Mouse (Mus musculus) liver, postnatal 0 days (tissue): ENCODE data around the gene Lrch1. TPM values are rescaled to one million over a fixed set of nuclear protein-coding genes. Genes with fewer than 3 reads are reported as not detected.

ENCODE experiments used
- ATAC-seq: fragments of 200-750 bp; cut with Nextera tagmentation; 2 replicates; pipeline ENCODE4 v1.8.0; 2017; ENCODE audit warnings: mild to moderate bottlenecking, moderate library complexity
- DNase-seq: peaks from one replicate; pipeline ENCODE4 v3.0.0-alpha.2; 2016
- H3K27ac ChIP-seq: fragments of 300-500 bp; sonication (generic); 2 replicates; pipeline ENCODE4 v1.5.1; 2014; ENCODE audit warnings: antibody characterized with exemption, moderate library complexity, mild to moderate bottlenecking, low read depth
- H3K27me3 ChIP-seq: fragments of 300-500 bp; sonication (generic); 2 replicates; pipeline ENCODE4 v1.6.1; 2014; ENCODE audit warnings: low read length, control low read depth, mixed read lengths; ENCODE audit not compliant: insufficient read depth
- H3K36me3 ChIP-seq: fragments of 300-500 bp; sonication (generic); replicated peaks from 2 replicates; pipeline ENCODE4 v1.6.1; 2014; ENCODE audit warnings: mild to moderate bottlenecking, control low read depth, low read length, moderate library complexity, mixed read lengths; ENCODE audit not compliant: insufficient read depth
- H3K4me1 ChIP-seq: fragments of 300-500 bp; sonication (generic); 2 replicates; pipeline ENCODE4 v1.6.1; 2014; ENCODE audit warnings: antibody characterized with exemption, mild to moderate bottlenecking, control low read depth; ENCODE audit not compliant: insufficient read depth
- H3K4me2 ChIP-seq: fragments of 300-500 bp; sonication (generic); 2 replicates; pipeline ENCODE4 v1.6.1; 2014; ENCODE audit warnings: low read depth, mild to moderate bottlenecking, low read length, moderate library complexity, mixed read lengths
- H3K4me3 ChIP-seq: fragments of 300-500 bp; sonication (generic); 2 replicates; pipeline ENCODE4 v1.5.1; 2014; ENCODE audit warnings: low read depth, low read length
- H3K9ac ChIP-seq: fragments of 300-500 bp; sonication (generic); replicated peaks from 2 replicates; pipeline ENCODE4 v1.6.1; 2014; ENCODE audit warnings: mild to moderate bottlenecking, moderate library complexity
- H3K9me3 ChIP-seq: fragments of 300-500 bp; sonication (generic); 2 replicates; pipeline ENCODE4 v1.6.1; 2016; ENCODE audit warnings: mild to moderate bottlenecking, control low read depth, low read length, mixed read lengths
- CTCF ChIP-seq: sonication (generic); IDR thresholded peaks from 2 replicates; pipeline ENCODE4 v1.5.1; 2016; ENCODE audit warnings: antibody characterized with exemption, low read depth
- EP300 ChIP-seq: IDR thresholded peaks from 2 replicates; pipeline ENCODE4 v1.6.1; 2016; ENCODE audit warnings: antibody characterized with exemption, low read depth, mild to moderate bottlenecking
- WGBS: fragments of 180-500 bp; shearing (Covaris S2); extraction: QIAGEN DNeasy Blood & Tissue Kit; methylation state at CpG from one replicate; pipeline ENCODE4 v1.1.7; 2014; ENCODE audit not compliant: insufficient replicate concordance; 5-methylcytosine and 5-hydroxymethylcytosine counted together
- polyA plus RNA-seq: library from polyadenylated mRNA; unstranded; fragments of >200 nt; fragmentation: Nextera tagmentation; extraction: Ambion mirVana; gene quantifications from 2 replicates; pipeline ENCODE4 v1.2.1, GENCODE M21; 2015

Lrch1 gene
- polyA plus RNA-seq, 1 experiment from 2014 or later, result 3.6 TPM

DNA sequence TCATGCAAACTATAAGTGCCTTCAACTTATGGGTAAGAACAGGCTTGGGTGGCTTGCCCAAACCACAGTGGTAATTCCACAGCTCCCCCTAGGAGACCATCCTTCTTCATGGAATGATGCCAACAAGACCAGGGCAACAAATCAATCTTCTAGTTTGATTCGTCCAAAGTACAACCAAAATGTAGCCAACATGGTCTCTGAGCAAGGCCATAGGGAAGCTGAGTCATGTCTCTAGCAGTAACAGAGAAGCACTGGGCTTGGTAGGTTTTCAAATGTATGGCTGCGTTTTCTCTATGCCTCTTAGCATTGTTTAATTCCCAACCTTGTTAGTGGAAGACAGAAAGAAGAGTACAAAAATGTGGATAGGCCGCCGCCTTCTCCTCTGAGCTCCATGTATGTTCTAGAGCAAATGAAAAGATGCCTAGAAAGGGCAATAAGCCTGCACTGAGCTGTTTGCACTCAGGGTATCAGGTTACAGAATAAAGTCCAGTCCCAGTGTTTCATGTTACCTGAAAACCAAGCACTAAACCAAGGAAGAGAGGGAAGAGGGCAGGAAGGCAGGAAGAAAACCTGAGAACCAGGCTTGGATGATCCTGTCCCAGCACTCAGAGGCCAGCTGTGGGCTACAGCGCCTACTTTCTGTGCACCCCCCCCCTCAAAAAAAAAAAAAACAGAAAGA, 82.7 kb downstream of the Lrch1 start:
- Histone ChIP-seq H3K4me2 (peak overlapping the region; percentile 22; the same call in 1 of the 2 replicates), H3K4me3 (no peak overlapping the region), H3K27me3 (no peaks in the 10 kb centered on the region), H3K9me3 (no peaks in the 10 kb centered on the region), H3K36me3 (no peaks in the 10 kb centered on the region), H3K27ac (peak overlapping the region; percentile 76), H3K9ac (no peak overlapping the region), H3K4me1 (peaks cover 38% of the 10 kb centered on the region)
- TF ChIP-seq EP300 (no peak), CTCF (no peak)
- ATAC-seq (peak; percentile 52), DNase-seq (no peak)
- WGBS, result 71% methylated on average over 5 of the region's 5 CpGs

DNA sequence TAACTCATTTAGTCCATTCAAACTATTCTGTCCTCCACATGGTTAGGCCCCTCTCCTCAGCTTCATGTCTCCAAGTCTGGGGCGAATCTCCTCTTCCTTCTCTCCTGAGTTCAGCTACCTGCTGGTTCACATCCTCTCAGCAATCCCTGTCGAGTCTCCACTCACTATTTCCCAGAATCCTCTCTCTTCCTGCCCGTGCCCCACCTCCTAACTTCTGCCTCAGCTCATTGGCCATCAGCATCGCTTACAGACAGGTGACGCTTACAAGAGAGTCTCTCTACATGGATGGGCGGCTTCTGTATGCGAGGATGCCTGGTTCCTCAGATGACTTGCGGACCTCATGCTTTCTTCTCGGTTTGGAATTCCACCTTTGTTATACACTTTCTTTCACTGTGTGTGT, 86.2 kb downstream of the Lrch1 start:
- TF ChIP-seq EP300 (no peak), CTCF (no peak)
- no peaks in the 10 kb centered on the region for H3K27me3 ChIP-seq
- ATAC-seq (no peak), DNase-seq (no peak)
- H3K9me3 ChIP-seq, result no peaks in the 10 kb centered on the region
- no peak overlapping the region for H3K9ac ChIP-seq
- no peak overlapping the region for H3K27ac ChIP-seq
- no peak overlapping the region for H3K4me3 ChIP-seq
- 81% methylated on average over 9 of the region's 9 CpGs for WGBS
- H3K4me1 ChIP-seq, result peaks cover 12% of the 10 kb centered on the region
- no peak overlapping the region for H3K4me2 ChIP-seq
- peaks cover 7% of the 10 kb centered on the region for H3K36me3 ChIP-seq

DNA sequence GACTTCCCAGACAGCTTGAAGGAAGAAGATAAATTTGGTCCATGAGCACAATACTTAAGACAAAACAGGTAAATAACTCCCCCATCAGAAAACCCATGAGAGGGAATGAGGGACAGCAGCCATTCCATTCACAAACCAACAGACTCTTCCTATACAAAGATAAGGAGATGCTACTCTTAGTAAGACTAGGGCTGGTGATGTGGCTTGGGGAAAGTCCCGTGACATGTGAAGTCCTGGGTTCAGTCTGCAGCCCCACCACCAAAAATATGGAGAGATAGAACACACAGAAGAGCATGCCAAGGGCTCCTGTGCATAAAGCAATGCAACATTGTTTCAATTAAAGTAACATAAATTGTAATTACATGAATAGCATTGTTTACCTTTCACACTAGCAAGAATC, 88.5 kb downstream of the Lrch1 start:
- WGBS, result 65% methylated on average over 1 of the region's 1 CpGs
- no peak overlapping the region for H3K4me2 ChIP-seq
- H3K27ac ChIP-seq, result no peak overlapping the region
- H3K4me1 ChIP-seq, result no peaks in the 10 kb centered on the region
- H3K9ac ChIP-seq, result no peak overlapping the region
- peaks cover 14% of the 10 kb centered on the region for H3K36me3 ChIP-seq
- H3K9me3 ChIP-seq, result no peaks in the 10 kb centered on the region
- TF ChIP-seq EP300, result no peak
- no peak for TF ChIP-seq CTCF
- no peak for ATAC-seq
- H3K27me3 ChIP-seq, result no peaks in the 10 kb centered on the region
- H3K4me3 ChIP-seq, result no peak overlapping the region
- DNase-seq, result no peak

DNA sequence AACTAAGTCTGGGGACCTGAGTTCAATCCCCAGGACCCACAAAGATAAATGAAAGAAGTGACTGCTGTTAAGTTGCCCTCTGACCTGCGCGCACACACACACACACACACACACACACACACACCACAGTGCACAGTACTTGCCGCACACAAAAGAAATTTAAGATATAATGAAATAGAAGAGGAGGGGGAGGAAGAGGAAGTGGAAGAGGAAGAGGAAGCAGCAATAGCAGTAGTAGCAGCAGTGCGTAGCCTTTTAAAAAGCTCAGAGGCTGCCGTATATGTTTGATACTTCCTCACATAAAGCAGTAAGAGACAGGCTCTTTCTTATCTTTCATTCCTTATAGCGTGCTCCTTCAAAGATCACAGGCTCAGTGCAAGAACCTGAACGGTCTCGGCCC, 92.2 kb downstream of the Lrch1 start:
- 73% methylated on average over 8 of the region's 8 CpGs for WGBS
- no peak overlapping the region for H3K4me3 ChIP-seq

DNA sequence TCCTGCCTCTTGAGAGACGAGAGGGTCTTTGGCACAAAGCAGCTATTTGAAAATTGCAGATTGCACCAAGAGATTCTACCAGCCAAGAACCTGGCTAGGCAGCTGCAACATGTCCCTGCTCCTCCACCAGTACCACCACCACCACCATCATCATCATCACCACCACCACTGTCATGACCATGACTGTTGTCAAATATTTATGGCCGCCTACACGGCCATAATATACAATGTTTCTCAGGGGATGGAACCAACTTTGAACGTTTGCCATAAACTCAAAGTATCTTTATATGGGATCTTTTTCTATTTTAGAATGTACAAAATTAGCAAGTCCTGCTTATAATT, 93.9 kb downstream of the Lrch1 start:
- no peaks in the 10 kb centered on the region for H3K27me3 ChIP-seq
- no peak overlapping the region for H3K9ac ChIP-seq
- no peak overlapping the region for H3K27ac ChIP-seq
- DNase-seq, result no peak
- ATAC-seq, result no peak
- peaks cover 8% of the 10 kb centered on the region; the same call in 1 of the 2 replicates for H3K4me1 ChIP-seq
- no peaks in the 10 kb centered on the region for H3K9me3 ChIP-seq
- no peak overlapping the region for H3K4me2 ChIP-seq
- no peak for TF ChIP-seq EP300
- TF ChIP-seq CTCF, result no peak
- 79% methylated on average over 4 of the region's 4 CpGs for WGBS
- H3K4me3 ChIP-seq, result no peak overlapping the region
- peaks cover 14% of the 10 kb centered on the region for H3K36me3 ChIP-seq

More for the DNA sequence above, 92.2 kb downstream of the Lrch1 start:
- TF ChIP-seq CTCF (no peak), EP300 (no peak)
- DNase-seq (no peak), ATAC-seq (no peak)
- no peak overlapping the region for H3K27ac ChIP-seq
- H3K27me3 ChIP-seq, result no peaks in the 10 kb centered on the region
- H3K9ac ChIP-seq, result no peak overlapping the region
- peaks cover 14% of the 10 kb centered on the region for H3K36me3 ChIP-seq
- H3K4me1 ChIP-seq, result peaks cover 8% of the 10 kb centered on the region; the same call in 1 of the 2 replicates
- no peak overlapping the region for H3K4me2 ChIP-seq
- no peaks in the 10 kb centered on the region for H3K9me3 ChIP-seq

DNA sequence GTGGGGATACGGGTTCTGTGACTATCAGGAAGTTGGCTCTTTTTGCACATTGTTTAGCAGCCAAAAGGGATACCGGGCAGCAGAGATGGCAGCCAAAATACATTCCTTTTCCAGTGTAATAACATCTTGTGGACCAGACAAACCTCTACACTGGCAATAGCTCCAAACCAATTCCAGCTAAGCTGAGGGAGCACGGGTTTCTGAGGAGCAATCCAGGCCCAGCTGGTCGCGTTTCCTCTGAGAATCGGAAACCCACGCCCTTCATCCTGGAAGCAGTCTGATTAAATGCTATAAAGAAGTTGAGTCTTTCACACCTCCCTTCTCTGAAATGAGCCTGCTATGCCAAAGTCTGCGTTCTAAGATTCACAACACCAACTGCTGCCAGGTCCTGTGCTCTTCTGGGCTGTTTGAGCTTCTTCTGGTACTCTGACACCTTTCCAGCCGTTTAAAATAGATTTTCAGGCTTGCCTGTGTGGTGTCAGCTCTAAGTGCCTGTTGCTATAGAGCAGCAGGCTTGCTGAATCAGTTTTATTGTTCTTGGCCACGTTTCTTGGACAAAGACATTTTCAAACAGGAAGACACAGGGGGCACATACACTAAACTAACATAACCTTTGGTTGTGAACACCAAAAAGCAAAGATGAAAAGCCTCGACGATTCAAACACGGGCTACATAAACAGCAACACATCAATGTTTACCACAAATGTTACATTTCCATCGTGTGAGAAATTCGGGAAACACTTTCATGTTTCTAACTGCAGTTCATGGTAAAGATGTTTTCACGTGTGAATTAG, 94.5 kb downstream of the Lrch1 start:
- Histone ChIP-seq H3K27ac (peak overlapping the region; percentile 12; the same call in 1 of the 2 replicates), H3K27me3 (no peaks in the 10 kb centered on the region), H3K9me3 (no peaks in the 10 kb centered on the region), H3K36me3 (peaks cover 14% of the 10 kb centered on the region), H3K9ac (no peak overlapping the region), H3K4me1 (peaks cover 13% of the 10 kb centered on the region), H3K4me2 (no peak overlapping the region), H3K4me3 (no peak overlapping the region)
- TF ChIP-seq EP300 (no peak), CTCF (no peak)
- DNase-seq (no peak), ATAC-seq (no peak)
- WGBS, result 57% methylated on average over 16 of the region's 16 CpGs
